Mouse (Mus musculus) embryonic fibroblast, embryonic 13.5 days (primary cell): ENCODE data around the gene Plekhm2.

Source experiments
- CTCF ChIP-seq: IDR thresholded peaks from 2 replicates; pipeline ENCODE4 v1.5.1; 2011; ENCODE audit warnings: mild to moderate bottlenecking, control low read depth, low read length, moderate library complexity, borderline replicate concordance; ENCODE audit not compliant: insufficient read depth
- POLR2A ChIP-seq: IDR thresholded peaks from 2 replicates; pipeline ENCODE4 v1.6.1; 2011; ENCODE audit warnings: low read depth, mild to moderate bottlenecking, control low read depth, low read length, moderate library complexity

- TF ChIP-seq POLR2A (no peak), CTCF (no peak)
Measured at GRCm38 (mm10) chr4:141632111-141632873, 32.4 kb downstream of the Plekhm2 start.
